Mouse (Mus musculus): Measurements from ENCODE around the gene Zfp574. TPM values are rescaled to one million over a fixed set of nuclear protein-coding genes. Genes with fewer than 3 reads are reported as not detected.

Gene Zfp574
- polyA plus RNA-seq, 1 experiment from 2014 or later: 30.0 TPM

DNA sequence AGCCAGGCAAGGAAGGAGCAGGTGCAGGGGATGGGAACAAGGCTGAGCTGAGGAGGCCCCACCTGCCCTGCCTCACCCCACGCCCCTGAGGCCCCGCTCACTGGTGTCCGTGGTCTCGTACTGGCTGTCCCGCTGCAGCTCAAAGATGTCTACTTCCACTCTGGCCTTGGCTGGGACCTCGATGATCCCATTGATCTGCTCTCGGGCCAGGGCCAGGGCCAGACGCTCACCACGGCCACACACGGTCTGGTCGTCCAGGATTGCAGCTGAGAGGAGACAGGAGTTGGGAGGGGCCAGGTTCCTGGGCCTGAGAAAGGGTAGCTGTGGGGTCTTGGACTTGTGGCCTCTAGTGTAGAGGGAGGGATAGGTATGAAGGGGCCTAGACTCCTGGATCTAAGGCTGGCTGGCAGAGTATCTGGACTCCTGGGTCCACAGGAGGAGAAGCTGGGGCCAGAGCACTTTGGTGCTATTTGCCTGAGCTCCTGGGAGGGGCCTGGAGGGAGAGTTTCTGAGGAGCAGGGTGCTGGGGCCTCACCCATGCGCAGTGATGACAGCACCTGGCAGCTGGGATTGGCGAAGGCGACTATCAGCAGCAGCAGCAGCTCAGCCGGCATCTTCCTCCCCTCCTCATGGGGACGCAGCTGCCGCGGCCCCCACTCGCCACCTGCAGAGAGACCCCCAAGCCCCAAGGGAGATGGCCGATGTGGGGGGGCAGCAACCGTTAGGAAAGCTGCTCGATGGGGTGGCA is 4.3 kb upstream of the Zfp574 start:
- WGBS: 79% methylated on average over 22 of the region's 22 CpGs
- no peak for ATAC-seq
- Histone ChIP-seq H3K27me3 (replicated peaks; ENCODE audit: control insufficient read depth, insufficient read depth, low read length) (no peaks in the 10 kb centered on the region), H3K4me1 (ENCODE audit: control insufficient read depth, insufficient read depth, low read depth, low read length) (peaks cover 32% of the 10 kb centered on the region), H3K36me3 (ENCODE audit: control insufficient read depth, insufficient read depth, low read length) (peaks cover 26% of the 10 kb centered on the region), H3K4me3 (ENCODE audit: low read length) (no peak overlapping the region), H3K9me3 (ENCODE audit: control insufficient read depth, low read length) (no peaks in the 10 kb centered on the region), H3K4me2 (ENCODE audit: low read length) (peak overlapping the region; percentile 61), H3K9ac (ENCODE audit: low read depth, low read length) (no peak overlapping the region), H3K27ac (ENCODE audit: low read depth, low read length) (no peak overlapping the region)

DNA sequence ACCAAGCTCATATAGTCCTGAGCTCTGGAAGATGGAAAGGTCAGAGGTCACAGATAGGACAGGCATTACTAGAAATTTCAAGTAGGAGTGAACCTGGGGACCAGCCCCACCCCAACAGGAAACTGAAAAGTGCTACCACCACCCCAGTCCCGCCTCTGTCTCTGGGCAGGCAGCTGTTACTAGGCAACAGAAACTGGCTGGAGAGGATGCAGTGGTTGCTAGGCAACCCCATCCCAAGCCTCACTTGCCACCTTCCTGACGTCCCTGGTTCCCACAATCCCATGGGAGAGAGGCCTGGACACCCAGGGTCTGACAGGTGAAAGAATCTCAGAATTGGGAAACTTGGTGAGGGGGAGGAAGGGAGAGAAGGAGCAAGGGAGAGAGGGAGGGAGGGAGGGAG is 3.6 kb upstream of the Zfp574 start:
- Histone ChIP-seq H3K4me3 (ENCODE audit: low read length) (no peak overlapping the region), H3K9ac (ENCODE audit: low read depth, low read length) (no peak overlapping the region), H3K4me2 (ENCODE audit: low read length) (peak overlapping the region; percentile 61), H3K9me3 (ENCODE audit: control insufficient read depth, low read length) (no peaks in the 10 kb centered on the region), H3K4me1 (ENCODE audit: control insufficient read depth, insufficient read depth, low read depth, low read length) (peaks cover 38% of the 10 kb centered on the region), H3K36me3 (ENCODE audit: control insufficient read depth, insufficient read depth, low read length) (peaks cover 22% of the 10 kb centered on the region), H3K27ac (ENCODE audit: low read depth, low read length) (no peak overlapping the region), H3K27me3 (replicated peaks; ENCODE audit: control insufficient read depth, insufficient read depth, low read length) (no peaks in the 10 kb centered on the region)
- no peak for ATAC-seq
- WGBS: 12% methylated on average over 2 of the region's 2 CpGs

DNA sequence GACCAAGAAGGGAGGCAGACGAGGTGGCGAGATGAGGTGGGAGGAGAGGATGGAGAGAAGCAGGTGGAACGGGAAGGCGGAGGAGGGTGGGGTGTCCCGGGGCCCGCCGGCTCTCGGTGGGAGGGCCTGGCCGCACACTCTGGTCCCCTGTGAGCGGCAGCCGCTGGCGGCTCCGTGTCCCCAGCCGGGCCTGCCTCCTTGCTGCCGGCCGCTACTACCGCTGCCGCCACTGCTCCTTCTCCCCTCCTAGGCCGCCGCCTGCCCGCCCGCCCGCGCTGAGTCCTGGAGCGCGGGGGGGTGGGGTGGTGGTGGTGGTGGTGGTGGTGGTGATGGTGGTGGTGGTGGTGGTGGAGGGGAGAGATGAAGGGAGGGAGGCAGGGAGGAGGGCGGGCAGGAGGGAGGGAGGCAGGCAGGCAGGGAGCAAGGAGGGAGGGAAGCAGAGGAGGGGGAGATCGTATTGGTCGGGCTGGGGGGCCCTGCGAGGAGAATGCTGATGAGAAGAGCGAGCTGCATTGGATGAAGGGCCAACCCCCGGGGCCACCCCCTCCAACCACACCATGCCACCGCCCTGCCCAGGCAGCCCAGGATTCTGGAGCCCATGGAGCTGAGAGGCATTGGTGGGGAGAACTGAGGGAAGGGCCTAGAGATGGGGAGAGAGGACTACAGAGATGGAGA is 486 bp downstream of the Zfp574 start:
- 0% methylated on average over 12 of the region's 33 CpGs for WGBS
- Histone ChIP-seq H3K4me3 (ENCODE audit: low read length) (peak overlapping the region; percentile 80), H3K9ac (ENCODE audit: low read depth, low read length) (peak overlapping the region; percentile 84), H3K36me3 (ENCODE audit: control insufficient read depth, insufficient read depth, low read length) (peaks cover 3% of the 10 kb centered on the region), H3K4me2 (ENCODE audit: low read length) (peak overlapping the region; percentile 61), H3K27ac (ENCODE audit: low read depth, low read length) (peak overlapping the region; percentile 88), H3K4me1 (ENCODE audit: control insufficient read depth, insufficient read depth, low read depth, low read length) (peaks cover 45% of the 10 kb centered on the region), H3K9me3 (ENCODE audit: control insufficient read depth, low read length) (no peaks in the 10 kb centered on the region), H3K27me3 (replicated peaks; ENCODE audit: control insufficient read depth, insufficient read depth, low read length) (no peaks in the 10 kb centered on the region)
- ATAC-seq: peak; percentile 35

DNA sequence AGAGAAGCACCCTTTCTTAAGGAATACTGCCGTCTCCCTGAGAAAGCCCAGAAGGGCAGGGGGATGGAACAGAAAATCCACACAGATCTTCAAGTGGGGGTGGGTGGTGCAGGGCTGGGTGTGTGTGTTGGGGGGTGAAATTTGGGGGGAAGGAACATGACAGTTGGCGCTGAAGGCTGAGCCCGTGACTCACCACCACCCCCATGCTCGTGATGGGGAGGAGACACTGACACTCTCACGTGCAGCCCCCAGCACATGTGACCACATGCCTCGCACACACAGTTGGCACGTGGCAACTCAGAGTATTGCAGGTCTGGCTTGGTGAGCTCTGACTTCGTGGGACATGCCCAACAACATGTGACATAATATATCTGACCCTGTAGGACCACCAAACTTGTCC is 1.6 kb downstream of the Zfp574 start:
- ATAC-seq: no peak
- Histone ChIP-seq H3K9ac (ENCODE audit: low read depth, low read length) (no peak overlapping the region), H3K4me2 (ENCODE audit: low read length) (no peak overlapping the region; the same call in 1 of the 2 replicates), H3K27ac (ENCODE audit: low read depth, low read length) (peak overlapping the region; percentile 88), H3K27me3 (replicated peaks; ENCODE audit: control insufficient read depth, insufficient read depth, low read length) (no peaks in the 10 kb centered on the region), H3K9me3 (ENCODE audit: control insufficient read depth, low read length) (no peaks in the 10 kb centered on the region), H3K4me3 (ENCODE audit: low read length) (no peak overlapping the region), H3K36me3 (ENCODE audit: control insufficient read depth, insufficient read depth, low read length) (no peaks in the 10 kb centered on the region), H3K4me1 (ENCODE audit: control insufficient read depth, insufficient read depth, low read depth, low read length) (peaks cover 48% of the 10 kb centered on the region)
- 83% methylated on average over 8 of the region's 8 CpGs for WGBS

DNA sequence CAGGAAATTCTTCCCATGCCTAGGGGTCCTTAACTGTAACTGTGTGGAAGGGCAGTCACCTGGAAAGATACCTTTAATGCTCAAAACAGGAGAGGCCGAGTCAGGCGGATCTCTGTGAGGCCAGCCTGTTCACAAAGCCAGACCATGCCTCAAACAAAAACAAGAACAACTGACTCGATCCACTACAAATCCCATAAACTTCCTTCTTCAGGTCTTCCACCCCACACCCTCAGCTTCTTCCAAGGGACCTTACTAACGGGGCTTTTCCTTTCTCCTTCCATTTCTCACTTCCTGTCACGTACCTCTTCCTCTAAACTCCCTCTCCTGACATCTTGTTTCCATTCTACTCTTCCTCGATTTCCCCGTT is 3.9 kb downstream of the Zfp574 start:
- peaks cover 14% of the 10 kb centered on the region for H3K36me3 ChIP-seq (ENCODE audit: control insufficient read depth, insufficient read depth, low read length)
- WGBS: 22% methylated on average over 7 of the region's 7 CpGs
- peak overlapping the region; percentile 76 for H3K27ac ChIP-seq (ENCODE audit: low read depth, low read length)
- H3K4me2 ChIP-seq (ENCODE audit: low read length): peak overlapping the region; percentile 75
- peak overlapping the region; percentile 61 for H3K9ac ChIP-seq (ENCODE audit: low read depth, low read length)
- ATAC-seq: no peak
- H3K27me3 ChIP-seq (replicated peaks; ENCODE audit: control insufficient read depth, insufficient read depth, low read length): no peaks in the 10 kb centered on the region
- peak overlapping the region; percentile 97 for H3K4me3 ChIP-seq (ENCODE audit: low read length)
- H3K9me3 ChIP-seq (ENCODE audit: control insufficient read depth, low read length): no peaks in the 10 kb centered on the region
- H3K4me1 ChIP-seq (ENCODE audit: control insufficient read depth, insufficient read depth, low read depth, low read length): peaks cover 32% of the 10 kb centered on the region

DNA sequence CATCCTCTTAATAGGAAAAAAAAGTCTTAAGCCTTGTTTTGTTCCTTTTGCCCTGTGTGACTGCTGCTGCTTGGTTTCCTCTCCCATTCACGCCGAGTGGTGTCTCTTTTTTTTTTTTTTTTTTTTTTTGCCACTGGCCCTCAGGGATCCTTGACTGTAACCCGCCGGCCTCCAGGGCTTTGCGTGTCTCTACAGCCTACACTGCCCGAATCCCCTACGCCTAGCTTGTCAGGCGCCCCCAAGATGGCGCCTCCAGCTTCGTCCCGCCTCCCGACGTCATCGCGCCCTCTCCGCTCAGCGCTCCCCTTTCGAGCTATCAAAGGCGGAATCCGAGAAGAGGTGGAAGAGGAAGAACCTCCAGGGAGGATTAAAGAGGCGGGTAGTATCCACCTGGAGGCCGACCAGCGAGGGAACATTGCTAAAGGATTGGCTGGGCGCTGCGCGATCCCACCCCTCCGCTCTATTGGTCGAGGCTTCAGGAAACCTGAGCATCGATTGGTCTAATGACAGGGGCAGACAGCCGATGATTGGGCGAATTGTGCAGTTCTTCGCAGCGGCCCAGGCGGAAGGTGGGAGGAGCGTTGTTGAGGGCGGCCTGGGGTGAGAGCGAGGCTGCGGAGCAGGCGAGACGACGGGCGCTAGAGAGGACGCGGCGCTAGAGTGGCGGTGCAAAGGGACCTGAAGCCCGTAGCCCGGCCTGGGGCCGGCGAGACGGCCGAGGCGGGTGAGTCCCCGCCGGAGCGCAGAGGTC is 4.5 kb downstream of the Zfp574 start:
- WGBS: under 1% methylated on average over 56 of the region's 56 CpGs
- peak overlapping the region; percentile 82 for H3K9ac ChIP-seq (ENCODE audit: low read depth, low read length)
- H3K4me2 ChIP-seq (ENCODE audit: low read length): peak overlapping the region; percentile 81
- H3K36me3 ChIP-seq (ENCODE audit: control insufficient read depth, insufficient read depth, low read length): peaks cover 20% of the 10 kb centered on the region
- ATAC-seq: peak; percentile 97
- peak overlapping the region; percentile 97 for H3K4me3 ChIP-seq (ENCODE audit: low read length)
- H3K4me1 ChIP-seq (ENCODE audit: control insufficient read depth, insufficient read depth, low read depth, low read length): peaks cover 31% of the 10 kb centered on the region
- peak overlapping the region; percentile 97 for H3K27ac ChIP-seq (ENCODE audit: low read depth, low read length)
- H3K27me3 ChIP-seq (replicated peaks; ENCODE audit: control insufficient read depth, insufficient read depth, low read length): no peaks in the 10 kb centered on the region
- no peaks in the 10 kb centered on the region for H3K9me3 ChIP-seq (ENCODE audit: control insufficient read depth, low read length)

DNA sequence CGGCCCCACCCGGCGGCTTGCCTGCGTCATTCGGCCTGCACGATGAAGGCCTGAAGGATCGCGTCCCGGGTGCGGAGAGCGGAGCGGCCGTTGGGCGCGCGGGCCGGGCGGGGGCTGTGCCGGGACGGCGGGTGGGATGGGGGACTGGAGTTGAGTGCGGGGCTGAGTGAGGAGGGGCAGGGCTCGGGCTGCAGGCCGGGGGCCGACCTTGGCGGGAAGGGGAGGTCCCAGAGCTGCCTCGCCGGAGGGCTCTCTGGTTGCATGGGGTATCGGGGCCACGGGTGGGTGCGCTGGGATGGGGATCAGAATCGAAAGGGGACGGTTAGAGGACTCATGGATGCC is 5.0 kb downstream of the Zfp574 start:
- ATAC-seq: no peak
- peaks cover 25% of the 10 kb centered on the region for H3K36me3 ChIP-seq (ENCODE audit: control insufficient read depth, insufficient read depth, low read length)
- 0% methylated on average over 33 of the region's 33 CpGs for WGBS
- H3K27ac ChIP-seq (ENCODE audit: low read depth, low read length): peak overlapping the region; percentile 97
- H3K4me2 ChIP-seq (ENCODE audit: low read length): peak overlapping the region; percentile 81
- H3K27me3 ChIP-seq (replicated peaks; ENCODE audit: control insufficient read depth, insufficient read depth, low read length): no peaks in the 10 kb centered on the region
- H3K4me1 ChIP-seq (ENCODE audit: control insufficient read depth, insufficient read depth, low read depth, low read length): peaks cover 31% of the 10 kb centered on the region
- H3K9ac ChIP-seq (ENCODE audit: low read depth, low read length): peak overlapping the region; percentile 82
- H3K9me3 ChIP-seq (ENCODE audit: control insufficient read depth, low read length): no peaks in the 10 kb centered on the region
- peak overlapping the region; percentile 97 for H3K4me3 ChIP-seq (ENCODE audit: low read length)

DNA sequence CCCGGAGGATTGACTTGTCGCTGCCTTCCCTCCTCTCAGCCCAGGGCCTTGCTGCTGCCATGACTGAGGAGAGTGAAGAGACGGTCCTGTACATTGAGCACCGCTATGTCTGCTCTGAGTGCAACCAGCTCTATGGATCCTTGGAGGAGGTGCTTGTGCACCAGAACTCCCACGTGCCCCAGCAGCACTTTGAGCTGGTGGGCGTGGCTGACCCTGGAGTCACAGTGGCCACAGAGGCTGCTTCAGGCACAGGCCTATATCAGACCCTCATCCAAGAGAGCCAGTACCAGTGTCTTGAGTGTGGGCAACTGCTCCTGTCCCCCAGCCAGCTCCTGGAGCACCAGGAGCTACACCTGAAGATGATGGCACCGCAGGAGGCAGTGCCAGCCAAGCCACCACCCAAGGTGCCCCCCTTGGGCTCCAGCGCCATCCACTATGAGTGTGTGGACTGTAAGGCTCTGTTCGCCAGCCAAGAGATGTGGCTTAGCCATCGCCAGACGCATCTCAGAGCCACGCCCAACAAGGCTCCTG is 7.2 kb downstream of the Zfp574 start:
- 77% methylated on average over 12 of the region's 12 CpGs for WGBS
- ATAC-seq: no peak
- H3K27me3 ChIP-seq (replicated peaks; ENCODE audit: control insufficient read depth, insufficient read depth, low read length): no peaks in the 10 kb centered on the region

DNA sequence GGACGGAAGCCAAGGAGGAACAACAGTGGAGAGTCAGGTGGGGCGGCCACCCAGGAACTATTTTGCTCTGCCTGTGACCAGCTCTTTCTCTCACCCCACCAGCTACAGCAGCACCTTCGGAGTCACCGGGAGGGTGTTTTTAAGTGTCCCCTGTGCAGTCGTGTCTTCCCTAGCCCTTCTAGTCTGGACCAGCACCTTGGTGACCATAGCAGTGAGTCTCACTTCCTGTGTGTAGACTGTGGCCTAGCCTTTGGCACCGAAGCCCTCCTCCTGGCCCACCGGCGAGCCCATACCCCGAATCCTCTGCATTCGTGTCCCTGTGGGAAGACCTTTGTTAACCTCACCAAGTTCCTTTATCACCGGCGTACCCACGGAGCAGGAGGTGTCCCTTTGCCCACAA is 8.1 kb downstream of the Zfp574 start:
- Histone ChIP-seq H3K27ac (ENCODE audit: low read depth, low read length) (no peak overlapping the region), H3K4me1 (ENCODE audit: control insufficient read depth, insufficient read depth, low read depth, low read length) (peaks cover 21% of the 10 kb centered on the region), H3K9me3 (ENCODE audit: control insufficient read depth, low read length) (no peaks in the 10 kb centered on the region), H3K27me3 (replicated peaks; ENCODE audit: control insufficient read depth, insufficient read depth, low read length) (no peaks in the 10 kb centered on the region), H3K9ac (ENCODE audit: low read depth, low read length) (no peak overlapping the region), H3K36me3 (ENCODE audit: control insufficient read depth, insufficient read depth, low read length) (peaks cover 31% of the 10 kb centered on the region), H3K4me2 (ENCODE audit: low read length) (no peak overlapping the region), H3K4me3 (ENCODE audit: low read length) (no peak overlapping the region)
- WGBS: 95% methylated on average over 13 of the region's 13 CpGs
- ATAC-seq: no peak

More for the DNA sequence above, 7.2 kb downstream of the Zfp574 start:
- H3K9me3 ChIP-seq (ENCODE audit: control insufficient read depth, low read length): no peaks in the 10 kb centered on the region
- H3K4me3 ChIP-seq (ENCODE audit: low read length): no peak overlapping the region
- H3K36me3 ChIP-seq (ENCODE audit: control insufficient read depth, insufficient read depth, low read length): peaks cover 31% of the 10 kb centered on the region
- no peak overlapping the region for H3K27ac ChIP-seq (ENCODE audit: low read depth, low read length)
- H3K4me2 ChIP-seq (ENCODE audit: low read length): no peak overlapping the region
- peaks cover 21% of the 10 kb centered on the region for H3K4me1 ChIP-seq (ENCODE audit: control insufficient read depth, insufficient read depth, low read depth, low read length)
- H3K9ac ChIP-seq (ENCODE audit: low read depth, low read length): no peak overlapping the region
